Mouse (Mus musculus) kidney, adult 9 months (tissue): ENCODE measurements at regions not wholly inside any gene's neighbourhood (a gene's known extent, or its start where the extent isn't known, plus 50 kb on each side); places are given as distances from the start of the nearest gene placed in this dataset.

Experiments
- DNase-seq: peaks from one replicate; pipeline ENCODE4 v3.0.0; 2022

- DNase-seq: no peak
These were observed 323.5 kb downstream of the Ppp3ca start for GRCm38 (mm10) chr3:136993473-136993872.

DNA sequence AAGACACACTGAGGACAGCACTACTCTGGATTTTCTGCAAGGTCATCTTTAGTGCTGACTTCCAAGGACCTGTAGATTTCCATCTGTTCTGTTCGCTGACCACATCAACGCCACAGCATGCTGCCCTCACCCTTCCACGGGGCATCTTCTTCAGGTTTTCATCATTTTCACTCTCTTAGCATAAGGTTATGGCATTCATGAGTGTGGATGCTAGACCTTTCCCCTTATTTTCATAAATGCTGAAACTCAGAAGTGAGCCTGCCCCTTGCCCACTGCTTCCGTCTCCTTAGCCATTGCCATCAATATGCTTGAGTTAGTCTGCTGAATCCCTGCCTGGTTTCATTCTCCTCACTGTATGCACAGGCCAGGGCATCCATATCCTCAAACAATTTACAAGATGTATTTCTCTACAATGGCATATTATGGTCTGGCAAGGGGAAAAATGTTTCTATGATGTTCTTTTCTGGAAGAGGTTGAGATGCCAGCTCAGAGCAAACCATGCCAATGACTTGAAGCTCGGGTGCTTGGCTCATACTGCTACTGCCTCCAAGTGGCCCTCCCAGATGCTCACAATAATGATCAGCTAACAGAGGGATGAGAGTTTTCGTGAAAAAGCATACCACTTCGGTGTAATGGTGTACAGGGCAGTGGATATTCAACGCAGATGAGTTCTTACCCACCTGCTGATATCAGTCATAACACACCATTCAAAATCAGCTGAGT is 324.6 kb downstream of the Ppp3ca start:
- DNase-seq: peak; percentile 31

DNA sequence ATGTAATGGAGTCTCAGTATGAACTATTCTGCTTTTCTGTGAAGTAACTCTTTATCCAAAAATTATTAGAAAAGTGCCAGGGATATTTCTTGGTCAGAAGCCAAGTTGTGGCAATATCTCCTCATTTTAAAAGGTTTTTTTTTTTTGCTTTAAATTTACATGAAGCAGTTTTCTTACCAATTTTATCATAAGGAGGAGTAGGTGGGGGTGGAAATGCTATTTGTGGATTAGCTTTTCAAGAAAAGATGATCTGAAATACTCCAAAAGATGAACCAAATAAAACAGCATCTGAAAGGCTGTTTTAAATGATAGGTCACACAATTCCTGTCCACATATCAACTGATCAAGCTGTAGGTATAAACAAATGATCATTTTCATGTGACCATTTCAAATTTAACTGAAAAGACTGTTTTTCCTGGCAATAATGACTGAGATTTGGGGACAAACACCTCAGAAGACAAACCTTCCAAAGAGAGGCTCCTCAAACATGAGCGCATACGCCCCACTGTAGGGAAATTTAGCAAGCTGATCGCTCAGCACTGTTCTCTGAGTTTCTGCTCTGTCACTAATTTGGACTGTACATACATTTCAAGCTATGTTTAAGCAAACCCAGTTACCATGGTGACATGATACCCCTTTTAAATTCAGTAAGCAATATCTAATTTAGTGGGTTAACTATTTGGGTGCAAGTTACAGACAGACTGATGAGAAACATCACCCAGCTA is 325.8 kb downstream of the Ppp3ca start:
- DNase-seq: no peak

DNA sequence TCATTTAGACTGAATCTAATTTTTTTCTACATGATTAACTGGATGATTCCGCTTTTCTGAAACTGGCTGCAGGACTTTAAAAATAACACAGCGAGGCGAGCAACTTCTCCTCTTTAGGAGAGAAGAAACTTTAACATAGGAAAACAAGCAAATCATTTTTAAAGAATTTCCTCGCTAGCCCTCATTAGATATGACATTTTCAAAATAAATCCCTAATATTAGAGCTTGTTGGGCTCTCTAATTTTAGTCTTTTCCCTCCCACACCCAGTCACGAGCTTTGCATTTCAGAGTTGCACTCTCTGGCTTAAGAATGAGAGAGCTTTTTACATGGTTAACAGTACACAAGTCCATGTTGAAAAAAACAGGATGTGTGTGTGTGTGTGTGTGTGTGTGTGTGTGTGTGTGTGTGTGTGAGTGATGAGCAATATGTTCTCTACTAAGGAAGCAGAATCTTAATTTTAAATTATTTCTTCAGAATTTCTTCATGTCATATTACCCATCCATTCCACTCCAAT is 326.5 kb downstream of the Ppp3ca start:
- no peak for DNase-seq

DNA sequence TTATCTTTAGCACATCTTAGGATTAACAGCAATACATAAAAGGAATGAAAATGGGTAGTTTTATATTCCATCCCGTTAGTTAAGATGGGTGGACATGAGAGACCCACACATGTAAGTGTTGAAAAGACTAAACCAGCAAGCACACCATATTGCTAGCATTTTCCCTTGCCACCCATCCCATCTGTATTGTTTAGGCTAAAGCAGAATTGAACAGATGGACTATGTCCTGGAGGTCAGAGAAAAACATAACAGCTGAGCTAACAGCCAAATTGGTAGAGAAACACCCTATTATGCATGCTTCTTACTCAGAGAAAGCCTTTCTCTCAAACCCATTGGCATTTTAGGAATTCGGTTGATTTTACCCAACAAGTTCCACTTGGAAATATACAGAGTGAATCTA is 329.3 kb upstream of the Emcn start:
- no peak for DNase-seq

DNA sequence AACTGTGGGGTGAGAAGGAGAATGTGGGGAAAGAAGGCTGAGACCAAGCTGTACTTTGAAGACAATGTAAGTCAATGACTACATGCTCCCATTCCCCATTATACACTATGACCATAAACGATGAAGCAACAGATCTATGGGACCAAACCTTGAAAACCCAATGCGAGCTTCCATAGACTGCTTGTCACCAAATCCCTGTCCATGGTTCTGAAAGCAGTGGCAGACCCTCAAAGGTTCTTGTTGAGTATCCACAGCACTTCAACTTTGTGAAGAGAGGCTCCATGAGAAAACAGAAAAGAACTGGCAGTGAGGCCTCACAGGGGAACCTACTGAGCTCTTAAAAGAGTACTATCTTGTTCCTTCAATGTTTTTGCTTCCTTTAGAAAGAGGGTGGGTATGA is 326.2 kb upstream of the Emcn start:
- no peak for DNase-seq

GRCm38 (mm10) chr3:137015199-137015598 is 325.7 kb upstream of the Emcn start:
- no peak for DNase-seq

DNA sequence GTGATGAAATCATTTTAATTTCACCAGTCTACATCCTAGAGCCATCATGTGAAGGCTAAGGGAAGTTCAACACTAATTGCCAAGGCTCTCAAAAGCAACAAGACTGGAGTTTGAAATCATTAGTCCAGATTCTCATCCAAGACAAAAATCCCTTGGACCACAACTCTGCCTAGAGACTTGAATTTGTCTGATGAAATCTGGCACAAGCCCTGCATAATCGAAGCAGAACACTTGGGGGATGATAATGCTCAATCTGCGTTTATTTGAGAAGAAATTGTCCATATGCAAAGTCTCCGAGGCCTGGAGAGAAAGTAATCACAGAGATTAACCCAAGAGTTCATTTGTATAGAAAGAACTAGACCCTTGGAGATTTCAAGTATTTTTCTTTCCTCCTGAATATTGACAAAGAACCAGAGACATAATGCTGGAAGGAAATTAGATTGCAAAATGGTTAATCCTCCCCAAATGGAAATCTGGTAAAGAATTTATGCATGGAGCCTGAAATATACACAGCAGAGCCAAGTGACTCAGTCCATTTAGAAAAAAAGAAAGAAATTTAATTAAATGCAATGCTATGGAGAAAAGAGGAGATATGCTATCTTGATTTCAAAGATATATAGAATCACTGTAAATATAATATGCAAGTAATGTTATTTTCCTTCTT is 320.8 kb upstream of the Emcn start:
- DNase-seq: no peak

DNA sequence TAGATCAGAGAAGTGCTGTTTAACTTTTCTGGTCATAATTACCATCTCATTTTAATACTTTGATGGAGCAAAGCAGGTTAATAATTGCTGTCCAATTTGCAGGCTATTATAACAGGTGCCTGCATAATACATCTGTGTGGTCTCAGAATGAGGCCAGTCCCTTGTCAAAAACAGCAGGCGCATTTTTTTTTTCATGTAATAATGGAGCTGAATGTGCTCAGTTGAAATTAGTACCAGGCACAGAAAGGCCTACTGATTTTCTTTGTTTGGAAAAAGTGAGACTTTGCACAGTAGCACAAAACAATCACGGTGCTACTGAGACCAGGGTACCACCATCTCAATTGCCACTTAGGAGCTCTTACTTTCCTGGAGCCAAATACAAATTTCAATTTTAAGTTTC is 311.3 kb upstream of the Emcn start:
- no peak for DNase-seq

- DNase-seq: no peak
These were observed 308.1 kb upstream of the Emcn start for GRCm38 (mm10) chr3:137032802-137033201.

DNA sequence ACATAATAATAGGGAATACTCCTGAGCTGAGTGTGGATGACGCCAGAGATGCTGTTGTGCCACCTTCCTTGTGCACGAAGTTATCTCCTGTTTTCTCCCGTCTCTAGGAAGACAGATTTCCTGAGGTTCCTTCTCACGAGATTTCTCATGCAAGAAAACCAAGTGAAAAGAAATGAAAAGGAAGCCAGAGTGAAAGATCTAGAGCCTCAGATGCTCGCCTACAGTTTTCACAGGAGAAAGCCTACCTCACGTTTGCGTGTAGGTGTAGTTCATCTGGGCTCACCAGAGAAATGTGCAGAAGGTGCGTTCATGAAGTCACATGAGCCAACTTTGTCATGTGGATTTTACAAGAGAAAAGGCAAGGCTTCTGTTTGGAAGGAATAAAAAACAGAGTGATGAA is 301.2 kb upstream of the Emcn start:
- no peak for DNase-seq

DNA sequence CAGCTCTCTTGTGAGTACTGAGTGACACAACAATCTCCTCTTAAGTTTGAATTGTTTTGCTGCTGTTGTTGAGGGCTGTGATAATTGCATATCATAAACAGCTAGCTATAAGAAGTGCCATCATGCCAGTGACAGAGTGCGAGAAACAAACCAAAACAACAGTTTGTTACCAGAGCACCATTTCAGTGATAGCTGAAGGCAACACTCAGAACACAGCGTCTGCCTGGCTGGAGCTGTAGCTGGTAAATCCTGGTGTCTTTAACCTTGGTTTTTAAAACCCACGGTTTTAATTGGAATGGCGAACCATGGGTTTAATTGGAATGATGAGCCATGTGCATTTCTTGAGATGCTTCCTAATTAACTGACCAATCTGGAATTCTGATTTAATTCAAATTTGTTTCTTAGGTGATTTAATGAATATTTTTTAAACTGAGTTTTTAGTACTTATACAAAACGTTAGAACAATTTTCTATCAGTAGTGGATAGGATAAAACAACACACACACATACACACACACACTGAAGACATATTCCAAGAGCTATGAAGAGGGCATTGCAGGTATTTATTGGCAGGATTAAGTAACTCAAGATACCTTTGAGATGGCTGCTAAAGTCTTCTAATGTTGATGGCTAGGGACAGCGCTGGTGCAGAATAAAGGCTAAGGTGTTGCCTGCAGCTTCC is 284.2 kb upstream of the Emcn start:
- DNase-seq: no peak

DNA sequence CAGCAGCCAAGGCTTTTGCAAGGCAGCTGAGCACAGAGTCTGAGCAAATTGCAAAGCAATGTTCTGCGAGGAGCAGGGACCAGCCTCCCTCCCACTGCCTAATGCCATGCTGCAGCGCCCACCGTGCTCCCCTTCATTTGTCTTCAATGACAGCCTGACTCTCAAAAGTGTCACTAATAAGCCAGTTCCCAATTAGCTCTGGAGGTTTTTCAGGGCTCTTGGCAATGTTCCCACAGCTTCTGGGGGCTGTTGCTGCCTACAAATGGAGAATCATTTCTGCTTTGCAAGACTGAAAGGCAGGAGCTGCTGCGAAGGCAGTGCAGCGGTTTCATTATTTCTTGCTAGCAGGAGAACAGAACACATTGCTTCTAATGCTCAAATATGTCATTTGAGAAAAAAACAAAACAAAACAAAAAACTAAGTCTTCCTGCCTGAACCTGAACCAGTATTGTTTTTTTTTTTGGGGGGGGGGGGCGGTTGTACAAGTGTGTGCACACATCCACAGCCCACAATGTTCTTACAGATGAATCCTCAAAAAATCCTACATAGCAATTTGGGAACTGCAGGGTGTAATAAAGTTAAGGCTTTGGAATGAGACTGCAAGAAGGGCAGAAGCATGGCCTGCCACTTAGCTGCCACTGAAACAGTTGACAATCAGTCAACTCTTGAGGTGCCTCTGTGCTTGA is 283.5 kb upstream of the Emcn start:
- DNase-seq: no peak

GRCm38 (mm10) chr3:137057911-137058260 is 283.0 kb upstream of the Emcn start:
- no peak for DNase-seq

- no peak for DNase-seq
These were observed 278.8 kb upstream of the Emcn start for GRCm38 (mm10) chr3:137062067-137062466.

DNA sequence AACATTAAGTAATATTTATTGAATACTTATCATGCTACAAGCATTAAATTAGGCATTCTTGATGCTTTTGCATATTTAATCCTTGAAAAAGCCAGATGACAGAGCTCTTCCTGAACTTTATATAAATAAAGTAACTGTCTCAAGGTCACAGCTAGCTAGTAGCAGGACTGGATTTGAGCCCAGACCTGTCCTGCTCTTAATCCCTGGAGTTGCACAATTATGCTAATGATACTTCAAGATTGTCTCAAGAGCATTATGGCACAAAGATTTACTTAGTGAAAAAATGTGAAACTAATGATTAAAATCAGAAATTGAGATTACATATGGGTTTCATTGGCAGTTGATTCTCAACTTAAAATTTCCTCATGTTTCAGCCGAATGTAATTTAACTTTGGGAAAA is 273.5 kb upstream of the Emcn start:
- DNase-seq: peak; percentile 4

DNA sequence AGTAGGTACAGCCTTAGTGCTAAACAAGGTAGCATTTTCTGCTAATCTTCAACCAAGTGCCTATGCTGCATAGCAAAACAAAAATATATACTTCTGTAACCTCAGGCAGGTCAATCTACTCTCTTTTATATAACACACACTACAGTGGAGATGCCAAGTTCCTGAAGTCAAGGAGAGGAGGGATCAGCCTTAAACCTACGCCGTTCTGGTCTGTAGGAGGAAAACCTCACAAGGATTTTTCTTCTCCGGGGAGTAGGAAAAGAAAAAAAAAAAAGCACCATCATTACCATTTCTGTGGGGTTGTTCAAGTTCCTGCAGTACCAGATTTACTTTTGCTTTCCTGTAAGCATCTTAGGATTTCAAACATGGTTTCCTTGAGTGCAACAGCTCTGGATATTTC is 271.5 kb upstream of the Emcn start:
- no peak for DNase-seq

GRCm38 (mm10) chr3:137077718-137078599 is 262.9 kb upstream of the Emcn start:
- DNase-seq: no peak

DNA sequence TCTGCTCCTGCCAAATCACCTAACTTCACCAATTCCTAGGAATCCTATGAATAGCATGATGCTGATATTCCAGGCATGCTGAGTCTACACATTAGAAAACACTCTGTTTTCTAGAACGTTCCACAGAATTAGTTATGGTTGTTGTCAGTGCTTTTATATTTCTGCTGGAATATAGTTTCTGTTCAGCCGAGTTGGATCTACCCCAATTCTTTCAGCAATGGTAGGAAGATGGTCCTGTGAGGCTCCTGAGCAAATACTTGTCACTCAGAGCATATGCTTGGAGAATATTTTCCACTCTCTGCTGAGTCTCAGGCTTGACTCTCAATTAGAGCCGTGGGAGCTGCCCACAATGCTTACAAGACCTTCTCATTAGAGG is 262.3 kb upstream of the Emcn start:
- no peak for DNase-seq

DNA sequence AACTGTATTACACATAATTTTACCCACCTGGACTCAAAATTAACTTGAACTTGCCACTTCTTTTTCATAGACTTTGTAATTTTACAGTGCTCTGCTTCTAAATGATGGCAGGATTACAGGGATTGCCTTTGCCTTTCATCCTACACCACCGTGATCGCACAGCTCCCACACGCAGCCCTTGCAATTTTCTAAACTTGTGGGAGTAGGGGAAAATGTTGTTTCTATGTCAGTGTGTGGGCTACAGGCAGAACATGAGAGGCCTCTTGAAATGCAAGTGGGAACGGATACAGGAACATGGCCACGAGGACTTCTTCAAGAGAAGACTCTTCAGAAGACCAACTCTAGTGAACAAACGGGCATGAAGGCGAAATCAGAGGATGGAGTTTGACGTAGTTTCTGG is 254.0 kb upstream of the Emcn start:
- DNase-seq: no peak

GRCm38 (mm10) chr3:137100627-137101404 is 240.1 kb upstream of the Emcn start:
- DNase-seq: no peak
